Mouse (Mus musculus) heart, postnatal 0 days (tissue): ENCODE results near the gene Trim17. TPM values are rescaled to one million over a fixed set of nuclear protein-coding genes. Genes with fewer than 3 reads are reported as not detected.

Experiments
- ATAC-seq: fragments of 200-750 bp; cut with Nextera tagmentation; 2 replicates; pipeline ENCODE4 v1.8.0; 2017; ENCODE audit warnings: low read depth, moderate number of reproducible peaks, moderate library complexity; ENCODE audit not compliant: insufficient read depth
- DNase-seq: peaks from one replicate; pipeline ENCODE4 v3.0.0-alpha.2; 2016; ENCODE audit warnings: low spot score
- H3K27ac ChIP-seq: fragments of 300-500 bp; sonication (generic); 2 replicates; pipeline ENCODE4 v1.5.1; 2014; ENCODE audit warnings: low read depth, mild to moderate bottlenecking
- H3K27me3 ChIP-seq: fragments of 300-500 bp; sonication (generic); 2 replicates; pipeline ENCODE4 v1.6.1; 2014; ENCODE audit warnings: low read length, mixed read lengths; ENCODE audit not compliant: control insufficient read depth, insufficient read depth
- H3K36me3 ChIP-seq: fragments of 300-500 bp; sonication (generic); replicated peaks from 2 replicates; pipeline ENCODE4 v1.6.1; 2014; ENCODE audit warnings: low read length, mixed read lengths; ENCODE audit not compliant: control insufficient read depth, insufficient read depth
- H3K4me1 ChIP-seq: fragments of 300-500 bp; sonication (generic); 2 replicates; pipeline ENCODE4 v1.6.1; 2014; ENCODE audit warnings: antibody characterized with exemption; ENCODE audit not compliant: control insufficient read depth, insufficient read depth
- H3K4me2 ChIP-seq: fragments of 300-500 bp; sonication (generic); 2 replicates; pipeline ENCODE4 v1.6.1; 2014; ENCODE audit warnings: low read depth, mild to moderate bottlenecking, low read length, moderate library complexity
- H3K4me3 ChIP-seq: fragments of 300-500 bp; sonication (generic); 2 replicates; pipeline ENCODE4 v1.5.1; 2014; ENCODE audit warnings: low read depth, low read length
- H3K9ac ChIP-seq: fragments of 300-500 bp; sonication (generic); replicated peaks from 2 replicates; pipeline ENCODE4 v1.6.1; 2014; ENCODE audit warnings: low read depth, low read length, mixed read lengths
- H3K9me3 ChIP-seq: fragments of 300-500 bp; sonication (generic); replicated peaks from 2 replicates; pipeline ENCODE4 v1.6.1; 2016; ENCODE audit warnings: low read length; ENCODE audit not compliant: control insufficient read depth
- CTCF ChIP-seq: IDR thresholded peaks from 2 replicates; pipeline ENCODE4 v1.5.1; 2016; ENCODE audit warnings: antibody characterized with exemption, control low read depth, low read depth
- EP300 ChIP-seq: IDR thresholded peaks from 2 replicates; pipeline ENCODE4 v1.6.1; 2016; ENCODE audit warnings: antibody characterized with exemption, low read depth
- WGBS: fragments of 180-500 bp; shearing (Covaris S2); extraction: QIAGEN DNeasy Blood & Tissue Kit; methylation state at CpG from one replicate; pipeline ENCODE4 v1.1.7; 2014; 5-methylcytosine and 5-hydroxymethylcytosine counted together
- polyA plus RNA-seq: library from polyadenylated mRNA; unstranded; fragments of >200 nt; fragmentation: Nextera tagmentation; extraction: Ambion mirVana; gene quantifications from 2 replicates; pipeline ENCODE4 v1.2.1, GENCODE M21; 2015
- total RNA-seq: library from RNA; depleted of rRNA; stranded (reverse); fragments of >200 nt; gene quantifications from 2 replicates; pipeline ENCODE4 v1.2.3, GENCODE M21; 2014; ENCODE audit warnings: low replicate concordance

The Trim17 gene
- total and polyA plus RNA-seq, 2 experiments from 2014 or later: 0.33 TPM; not detected in 1

GRCm38 (mm10) chr11:58917745-58918366 lies 36.6 kb upstream of the Trim17 start, which contains the start of gene Btnl10:
Gene Btnl10, plus strand, starts transcription at chr11:58917908.
- TF ChIP-seq EP300 (no peak), CTCF (no peak)
- no peak within 1 kb of the TSS for H3K4me3 ChIP-seq
- no peaks in the 10 kb centered on the region for H3K9me3 ChIP-seq
- no peak within 1 kb of the TSS for H3K27ac ChIP-seq
- H3K4me2 ChIP-seq: no peak within 1 kb of the TSS
- no peak for DNase-seq
- no peak within 1 kb of the TSS for H3K9ac ChIP-seq
- no peaks in the 10 kb centered on the region for H3K36me3 ChIP-seq
- no peaks in the 10 kb centered on the region for H3K4me1 ChIP-seq
- WGBS: 82% methylated on average over 12 of the region's 12 CpGs
- ATAC-seq: no peak
- H3K27me3 ChIP-seq: no peaks in the 10 kb centered on the region

GRCm38 (mm10) chr11:58918759-58919158 lies 35.7 kb upstream of the Trim17 start:
- 63% methylated on average over 5 of the region's 5 CpGs for WGBS

GRCm38 (mm10) chr11:58922420-58922819 lies 32.1 kb upstream of the Trim17 start:
- no peak for ATAC-seq
- H3K27me3 ChIP-seq: no peaks in the 10 kb centered on the region
- TF ChIP-seq EP300: no peak
- TF ChIP-seq CTCF: no peak
- no peak overlapping the region for H3K4me3 ChIP-seq
- DNase-seq: no peak
- no peaks in the 10 kb centered on the region for H3K36me3 ChIP-seq
- H3K4me2 ChIP-seq: no peak overlapping the region
- 77% methylated on average over 9 of the region's 9 CpGs for WGBS
- no peak overlapping the region for H3K27ac ChIP-seq
- no peaks in the 10 kb centered on the region for H3K4me1 ChIP-seq
- H3K9ac ChIP-seq: no peak overlapping the region
- no peaks in the 10 kb centered on the region for H3K9me3 ChIP-seq

More at GRCm38 (mm10) chr11:58918759-58919158, 35.7 kb upstream of the Trim17 start:
- no peaks in the 10 kb centered on the region for H3K27me3 ChIP-seq
- TF ChIP-seq CTCF: no peak
- TF ChIP-seq EP300: no peak
- H3K27ac ChIP-seq: no peak overlapping the region
- no peak overlapping the region for H3K4me2 ChIP-seq
- H3K9ac ChIP-seq: no peak overlapping the region
- H3K9me3 ChIP-seq: no peaks in the 10 kb centered on the region
- no peaks in the 10 kb centered on the region for H3K4me1 ChIP-seq
- DNase-seq (no peak), ATAC-seq (no peak)
- H3K36me3 ChIP-seq: no peaks in the 10 kb centered on the region
- no peak overlapping the region for H3K4me3 ChIP-seq

- Histone ChIP-seq H3K4me3 (no peak overlapping the region), H3K27ac (no peak overlapping the region), H3K27me3 (no peaks in the 10 kb centered on the region), H3K9me3 (no peaks in the 10 kb centered on the region), H3K9ac (no peak overlapping the region), H3K4me1 (peaks cover 4% of the 10 kb centered on the region; the same call in 1 of the 2 replicates), H3K4me2 (no peak overlapping the region), H3K36me3 (peaks cover 4% of the 10 kb centered on the region)
- ATAC-seq: no peak
- no peak for TF ChIP-seq CTCF
- no peak for TF ChIP-seq EP300
- WGBS: 86% methylated on average over 2 of the region's 3 CpGs
- no peak for DNase-seq
Measured at GRCm38 (mm10) chr11:58926651-58927050, 27.8 kb upstream of the Trim17 start.

- 71% methylated on average over 2 of the region's 2 CpGs for WGBS
- peaks cover 8% of the 10 kb centered on the region for H3K36me3 ChIP-seq
- no peak for TF ChIP-seq EP300
- no peak for TF ChIP-seq CTCF
- ATAC-seq: no peak
- H3K9me3 ChIP-seq: no peaks in the 10 kb centered on the region
- no peak overlapping the region for H3K4me3 ChIP-seq
- H3K27ac ChIP-seq: no peak overlapping the region
- no peak overlapping the region for H3K4me2 ChIP-seq
- H3K27me3 ChIP-seq: no peaks in the 10 kb centered on the region
- H3K4me1 ChIP-seq: peaks cover 4% of the 10 kb centered on the region; the same call in 1 of the 2 replicates
- no peak overlapping the region for H3K9ac ChIP-seq
- DNase-seq: no peak
Measured at GRCm38 (mm10) chr11:58927053-58927452, 27.4 kb upstream of the Trim17 start.
